In the genomic region with DNA sequence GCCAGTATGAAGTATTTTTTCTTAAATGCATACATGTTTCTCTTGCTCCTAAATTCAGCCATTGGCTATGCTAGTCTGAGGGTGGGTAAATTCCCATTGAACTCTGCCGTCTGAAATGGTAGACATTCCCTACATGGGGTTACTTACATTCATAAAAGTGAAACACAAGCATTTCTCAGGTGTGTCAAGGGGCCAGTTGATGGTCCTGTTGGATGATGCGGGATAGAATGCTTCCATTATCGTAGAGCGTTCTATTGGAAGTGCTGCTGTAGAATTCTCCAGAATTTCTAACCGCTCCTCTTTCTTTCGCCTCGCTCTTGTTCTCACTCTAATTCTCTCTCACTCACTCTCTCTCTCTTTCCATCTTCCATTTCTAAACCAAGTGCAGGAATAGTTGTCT, we compare ENCODE assay signal across 23 mouse cellular contexts. TPM values are rescaled to one million over a fixed set of nuclear protein-coding genes. Genes with fewer than 3 reads are reported as not detected.
A peak's percentile ranks its signal among the peaks of the same experiment; 100 is the strongest.
DNase-seq lines count a peak whose midpoint lies in the region; ATAC-seq and TF ChIP-seq lines count a peak whose summit lies in the region.
"Had no signal": no experiment of that assay in that cellular context is flagged by ENCODE, and none has a peak within 500 bp of the region (broad histone marks: within the 10 kb centered on the region; RNA-seq: fewer than 3 reads in every experiment).

TSS of gene Cpa5 (plus strand) at position 301 of the 400 bp plus-strand sequence.

- H3K4me1 ChIP-seq in forebrain, embryonic 11.5 days (replicated peaks; ENCODE audit: control insufficient read depth, insufficient read depth, low read length): peaks cover 20% of the 10 kb centered on the region
- H3K4me1 ChIP-seq in forebrain, postnatal 0 days (ENCODE audit: insufficient read depth): peaks cover 6% of the 10 kb centered on the region; the same call in 1 of the 2 replicates
- H3K4me1 ChIP-seq in hindbrain, embryonic 10.5 days (replicated peaks): peaks cover 57% of the 10 kb centered on the region
- peaks cover 15% of the 10 kb centered on the region for H3K4me1 ChIP-seq in hindbrain, embryonic 13.5 days (replicated peaks)
- peaks cover 14% of the 10 kb centered on the region for H3K4me1 ChIP-seq in midbrain, embryonic 13.5 days (replicated peaks)
- peaks cover 13% of the 10 kb centered on the region for H3K4me1 ChIP-seq in midbrain, embryonic 14.5 days (ENCODE audit: control insufficient read depth, insufficient read depth, low read length)
- H3K4me1 ChIP-seq in limb, embryonic 10.5 days: peaks cover 51% of the 10 kb centered on the region

- H3K36me3 ChIP-seq in forebrain, embryonic 11.5 days (ENCODE audit: control insufficient read depth, insufficient read depth, low read length): no peaks in the 10 kb centered on the region
- H3K36me3 ChIP-seq in forebrain, postnatal 0 days (ENCODE audit: insufficient read depth): no peaks in the 10 kb centered on the region
- no peaks in the 10 kb centered on the region for H3K36me3 ChIP-seq in hindbrain, embryonic 10.5 days
- H3K36me3 ChIP-seq in hindbrain, embryonic 13.5 days: no peaks in the 10 kb centered on the region
- H3K36me3 ChIP-seq in midbrain, embryonic 13.5 days: no peaks in the 10 kb centered on the region
- no peaks in the 10 kb centered on the region for H3K36me3 ChIP-seq in midbrain, embryonic 14.5 days (ENCODE audit: control insufficient read depth, insufficient read depth, low read length)
- no peaks in the 10 kb centered on the region for H3K36me3 ChIP-seq in limb, embryonic 10.5 days
- H3K36me3 ChIP-seq: heart, embryonic 12.5 days; hindbrain, embryonic 12.5 days had no signal

- no peaks in the 10 kb centered on the region for H3K27me3 ChIP-seq in forebrain, embryonic 11.5 days (ENCODE audit: control insufficient read depth, insufficient read depth, low read length)
- H3K27me3 ChIP-seq in forebrain, postnatal 0 days (ENCODE audit: insufficient read depth, low read length): no peaks in the 10 kb centered on the region
- H3K27me3 ChIP-seq in hindbrain, embryonic 10.5 days (ENCODE audit: insufficient read depth, poor library complexity, severe bottlenecking): no peaks in the 10 kb centered on the region
- 0 out of 2 replicates have a peak, but pooled peaks cover 3% of the 10 kb centered on the region for H3K27me3 ChIP-seq in hindbrain, embryonic 13.5 days
- no peaks in the 10 kb centered on the region for H3K27me3 ChIP-seq in midbrain, embryonic 13.5 days
- no peaks in the 10 kb centered on the region for H3K27me3 ChIP-seq in midbrain, embryonic 14.5 days (ENCODE audit: control insufficient read depth, insufficient read depth, low read length)
- no peaks in the 10 kb centered on the region for H3K27me3 ChIP-seq in limb, embryonic 10.5 days (ENCODE audit: low read depth, poor library complexity, severe bottlenecking)
- H3K27me3 ChIP-seq: heart, embryonic 12.5 days; hindbrain, embryonic 12.5 days had no signal

- no peak for DNase-seq in forebrain, embryonic 11.5 days (ENCODE audit: low spot score)
- no peak for DNase-seq in forebrain, postnatal 0 days
- no peak for DNase-seq in hindbrain, embryonic 10.5 days (ENCODE audit: low spot score)
- DNase-seq in midbrain, embryonic 14.5 days: no peak
- DNase-seq in limb, embryonic 10.5 days (ENCODE audit: low spot score): no peak
- no peak for DNase-seq in urinary bladder, adult 18-20 months (ENCODE audit: low spot score in 2 of 2)
- DNase-seq: adrenal gland, postnatal 14 days; cerebellum, adult 11-12 months; cerebellum, adult 9-10 months; cerebellum, postnatal 25 days; gastrocnemius, postnatal 36 days; heart, adult 18-20 months had no signal

- TF ChIP-seq CTCF in forebrain, postnatal 0 days (IDR thresholded peaks at IDR 0.05; ENCODE audit: low read depth): no peak

- H3K4me3 ChIP-seq in forebrain, embryonic 11.5 days (ENCODE audit: low read depth, low read length): no peak within 1 kb of the TSS
- H3K4me3 ChIP-seq in forebrain, postnatal 0 days (ENCODE audit: low read depth, low read length): no peak within 1 kb of the TSS
- no peak within 1 kb of the TSS for H3K4me3 ChIP-seq in hindbrain, embryonic 10.5 days
- H3K4me3 ChIP-seq in hindbrain, embryonic 13.5 days: no peak within 1 kb of the TSS
- H3K4me3 ChIP-seq in midbrain, embryonic 13.5 days (replicated peaks): no peak within 1 kb of the TSS
- no peak within 1 kb of the TSS for H3K4me3 ChIP-seq in midbrain, embryonic 14.5 days (replicated peaks; ENCODE audit: low read depth, low read length)
- H3K4me3 ChIP-seq in limb, embryonic 10.5 days: no peak within 1 kb of the TSS
- H3K4me3 ChIP-seq: heart, embryonic 12.5 days; hindbrain, embryonic 12.5 days had no signal

- H3K9me3 ChIP-seq in forebrain, embryonic 11.5 days (ENCODE audit: control insufficient read depth, low read length): no peaks in the 10 kb centered on the region
- no peaks in the 10 kb centered on the region for H3K9me3 ChIP-seq in forebrain, postnatal 0 days (ENCODE audit: low read length)
- H3K9me3 ChIP-seq in hindbrain, embryonic 10.5 days: no peaks in the 10 kb centered on the region
- no peaks in the 10 kb centered on the region for H3K9me3 ChIP-seq in hindbrain, embryonic 13.5 days
- H3K9me3 ChIP-seq in midbrain, embryonic 13.5 days: no peaks in the 10 kb centered on the region
- H3K9me3 ChIP-seq in midbrain, embryonic 14.5 days (ENCODE audit: control insufficient read depth, low read length): no peaks in the 10 kb centered on the region
- no peaks in the 10 kb centered on the region for H3K9me3 ChIP-seq in limb, embryonic 10.5 days (replicated peaks)
- H3K9me3 ChIP-seq: heart, embryonic 12.5 days; hindbrain, embryonic 12.5 days had no signal

- H3K9ac ChIP-seq in forebrain, embryonic 11.5 days (ENCODE audit: low read length): no peak within 1 kb of the TSS
- H3K9ac ChIP-seq in forebrain, postnatal 0 days: no peak within 1 kb of the TSS
- H3K9ac ChIP-seq in hindbrain, embryonic 13.5 days: no peak within 1 kb of the TSS
- no peak within 1 kb of the TSS for H3K9ac ChIP-seq in midbrain, embryonic 13.5 days (replicated peaks)
- H3K9ac ChIP-seq in midbrain, embryonic 14.5 days (replicated peaks; ENCODE audit: low read length): no peak within 1 kb of the TSS
- H3K9ac ChIP-seq: heart, embryonic 12.5 days; hindbrain, embryonic 12.5 days had no signal

- 53% methylated on average over 7 of the region's 7 CpGs for WGBS in forebrain, embryonic 11.5 days
- 64% methylated on average over 7 of the region's 7 CpGs for WGBS in forebrain, postnatal 0 days
- 81% methylated on average over 7 of the region's 7 CpGs for WGBS in hindbrain, embryonic 10.5 days
- WGBS in hindbrain, embryonic 13.5 days: 82% methylated on average over 7 of the region's 7 CpGs
- 79% methylated on average over 7 of the region's 7 CpGs for WGBS in midbrain, embryonic 13.5 days
- 95% methylated on average over 7 of the region's 7 CpGs for WGBS in midbrain, embryonic 14.5 days
- 96% methylated on average over 7 of the region's 7 CpGs for WGBS in limb, embryonic 10.5 days

- peak within 1 kb of the TSS; percentile 68 for H3K27ac ChIP-seq in forebrain, embryonic 11.5 days (ENCODE audit: low read depth, low read length)
- no peak within 1 kb of the TSS for H3K27ac ChIP-seq in forebrain, postnatal 0 days (ENCODE audit: low read depth, low read length)
- peak within 1 kb of the TSS; percentile 85 for H3K27ac ChIP-seq in hindbrain, embryonic 10.5 days
- H3K27ac ChIP-seq in hindbrain, embryonic 13.5 days: no peak within 1 kb of the TSS; the same call in 1 of the 2 replicates
- H3K27ac ChIP-seq in midbrain, embryonic 13.5 days: 0 out of 2 replicates have a peak within 1 kb of the TSS, but pooled peaks have one; percentile 1
- no peak within 1 kb of the TSS for H3K27ac ChIP-seq in midbrain, embryonic 14.5 days (replicated peaks; ENCODE audit: low read depth, low read length)
- H3K27ac ChIP-seq in limb, embryonic 10.5 days: peak within 1 kb of the TSS; percentile 83
- H3K27ac ChIP-seq: hindbrain, embryonic 12.5 days; hindbrain, postnatal 0 days had no signal

- no peak within 1 kb of the TSS for H3K4me2 ChIP-seq in forebrain, embryonic 11.5 days (ENCODE audit: low read depth, low read length, severe bottlenecking)
- no peak within 1 kb of the TSS for H3K4me2 ChIP-seq in forebrain, postnatal 0 days (ENCODE audit: low read depth)
- H3K4me2 ChIP-seq in hindbrain, embryonic 13.5 days: no peak within 1 kb of the TSS
- no peak within 1 kb of the TSS for H3K4me2 ChIP-seq in midbrain, embryonic 13.5 days (replicated peaks)
- H3K4me2 ChIP-seq in midbrain, embryonic 14.5 days (ENCODE audit: low read length): no peak within 1 kb of the TSS
- H3K4me2 ChIP-seq: heart, embryonic 12.5 days; hindbrain, embryonic 12.5 days had no signal

- ATAC-seq in forebrain, embryonic 11.5 days (replicated peaks; ENCODE audit: low FRiP score): no peak
- no peak for ATAC-seq in forebrain, postnatal 0 days
- ATAC-seq in hindbrain, embryonic 13.5 days (ENCODE audit: low FRiP score): no peak
- no peak for ATAC-seq in midbrain, embryonic 13.5 days
- no peak for ATAC-seq in midbrain, embryonic 14.5 days (ENCODE audit: low FRiP score, low TSS enrichment)
- ATAC-seq: activated CD4-positive, CD25-positive, alpha-beta regulatory T cell, adult 4 months; hindbrain, postnatal 0 days; Patski had no signal

RNA-seq across cellular contexts. Expression of gene Cpa5, which starts in this region (rescaled TPM):
- 0.15 and 0.72 TPM in 2 replicates for polyA plus RNA-seq in forebrain, embryonic 11.5 days (2014; fragmentation: Nextera tagmentation; extraction: Ambion mirVana)
- not detected in 2 replicates for total RNA-seq in forebrain, postnatal 0 days (2014; rRNA removed)
- 0.11 TPM in 1 of 2 replicates, not detected in the other for polyA plus RNA-seq in forebrain, postnatal 0 days (2015; fragmentation: Nextera tagmentation; extraction: Ambion mirVana)
- 0.08 and 0.44 TPM in 2 replicates for polyA plus RNA-seq in hindbrain, embryonic 10.5 days (2016; fragmentation: Nextera tagmentation; extraction: Ambion mirVana)
- not detected in 2 replicates for polyA plus RNA-seq in hindbrain, embryonic 13.5 days (2015; fragmentation: Nextera tagmentation; extraction: Ambion mirVana)
- polyA plus RNA-seq in midbrain, embryonic 13.5 days (2015; fragmentation: Nextera tagmentation; extraction: Ambion mirVana): 0.10 TPM in 1 of 2 replicates, not detected in the other
- 0.18 TPM in 1 of 2 replicates, not detected in the other for polyA plus RNA-seq in midbrain, embryonic 14.5 days (2014; fragmentation: Nextera tagmentation; extraction: Ambion mirVana)
- 0.23 and 0.35 TPM in 2 replicates for polyA plus RNA-seq in limb, embryonic 10.5 days (2016; fragmentation: Nextera tagmentation; extraction: Ambion mirVana)
- total RNA-seq: adrenal gland, adult 18-20 months; adrenal gland, postnatal 14 days; gastrocnemius, adult 8-10 months; gastrocnemius, postnatal 36 days; heart, adult 18-20 months; heart, postnatal 25 days; hindbrain, postnatal 0 days had no signal
- polyA plus RNA-seq: activated CD4-positive, CD25-positive, alpha-beta regulatory T cell, adult 4 months; C2C12; hindbrain, embryonic 12.5 days; hindbrain, postnatal 0 days had no signal

Comparison
In these comparisons a context has a peak if more than half of its experiments do, and no peak if none do; other contexts are left out.
1. H3K27ac ChIP-seq: peak in forebrain, embryonic 11.5 days (single experiment), hindbrain, embryonic 10.5 days (single experiment), midbrain, embryonic 13.5 days (single experiment) and limb, embryonic 10.5 days (single experiment); none in forebrain, postnatal 0 days (single experiment), hindbrain, embryonic 13.5 days (single experiment) and midbrain, embryonic 14.5 days (single experiment).